Mouse (Mus musculus): ENCODE data around the gene Aebp1.

- no peak for TF ChIP-seq CTCF (conservative IDR thresholded peaks at IDR 0.05; ENCODE audit: low read length)
- TF ChIP-seq POU5F1 (IDR thresholded peaks at IDR 0.05; ENCODE audit: borderline replicate concordance, low read length), result no peak
Measured at GRCm38 (mm10) chr11:5855902-5856301, 5.8 kb upstream of the Aebp1 start.

All from E14TG2a.4 (cell line).